Mouse (Mus musculus): ENCODE measurements around the gene Arhgdia. TPM values are rescaled to one million over a fixed set of nuclear protein-coding genes. Genes with fewer than 3 reads are reported as not detected.

The Arhgdia gene
- total and polyA plus RNA-seq, 2 experiments from 2014 or later, result 297 to 425 TPM

DNA sequence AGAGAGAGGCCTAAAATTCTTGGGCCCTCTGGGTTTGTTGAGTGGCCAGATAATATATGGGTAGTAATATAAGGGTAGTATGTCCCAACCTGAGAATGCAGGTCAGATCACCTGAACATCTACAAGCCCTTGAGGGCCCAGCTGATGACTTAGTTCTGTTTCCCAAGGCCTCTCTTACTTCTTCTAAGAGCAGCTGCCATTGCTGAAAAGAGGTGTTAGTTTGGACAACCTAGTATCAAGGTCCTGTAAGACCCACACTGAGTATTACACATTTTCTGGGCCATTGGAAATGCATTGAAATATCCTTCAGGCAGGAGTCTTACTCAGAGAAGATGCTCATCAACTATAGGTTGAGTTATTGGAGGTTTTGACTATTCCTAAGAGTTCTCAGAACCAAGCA, 5.5 kb downstream of the Arhgdia start:
- no peak overlapping the region for H3K4me3 ChIP-seq (ENCODE audit: low read length)
- TF ChIP-seq CTCF (IDR thresholded peaks at IDR 0.05; ENCODE audit: low read depth), result no peak
- H3K9me3 ChIP-seq (ENCODE audit: low read length), result no peaks in the 10 kb centered on the region
- H3K4me1 ChIP-seq (ENCODE audit: insufficient read depth, low read length), result peaks cover 20% of the 10 kb centered on the region
- peaks cover 27% of the 10 kb centered on the region for H3K36me3 ChIP-seq (ENCODE audit: insufficient read depth, low read length)
- DNase-seq (ENCODE audit: low spot score), result no peak
- no peak overlapping the region for H3K4me2 ChIP-seq (ENCODE audit: low read depth, low read length)
- no peak overlapping the region for H3K27ac ChIP-seq
- no peak for ATAC-seq
- no peak overlapping the region for H3K9ac ChIP-seq (replicated peaks; ENCODE audit: low read length)
- no peaks in the 10 kb centered on the region for H3K27me3 ChIP-seq (ENCODE audit: insufficient read depth, low read length)

DNA sequence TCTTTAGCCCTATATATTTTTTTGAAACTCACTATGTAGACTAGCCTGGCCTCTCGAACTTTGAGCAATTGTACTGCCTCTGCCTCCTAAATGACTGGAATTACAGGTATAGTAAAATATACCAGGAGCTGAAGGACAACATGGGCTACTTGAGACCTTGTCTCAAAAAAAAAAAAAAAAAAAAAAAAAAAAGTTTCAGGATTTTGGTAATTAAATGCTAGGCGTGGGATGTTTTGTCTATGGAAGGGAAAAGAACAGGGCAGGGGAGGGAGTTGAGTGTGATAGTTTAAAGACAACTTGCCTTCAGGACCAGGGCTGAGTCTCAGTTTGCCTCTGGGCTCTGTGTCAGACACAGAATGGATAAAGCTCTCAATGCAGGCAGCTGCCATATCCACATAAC, 6.4 kb downstream of the Arhgdia start:
- ATAC-seq (no peak), DNase-seq (ENCODE audit: low spot score) (no peak)
- TF ChIP-seq CTCF (IDR thresholded peaks at IDR 0.05; ENCODE audit: low read depth), result no peak
- Histone ChIP-seq H3K4me1 (ENCODE audit: insufficient read depth, low read length) (peaks cover 16% of the 10 kb centered on the region), H3K36me3 (ENCODE audit: insufficient read depth, low read length) (peaks cover 35% of the 10 kb centered on the region), H3K27me3 (ENCODE audit: insufficient read depth, low read length) (no peaks in the 10 kb centered on the region), H3K9ac (replicated peaks; ENCODE audit: low read length) (no peak overlapping the region), H3K4me3 (ENCODE audit: low read length) (no peak overlapping the region), H3K9me3 (ENCODE audit: low read length) (no peaks in the 10 kb centered on the region), H3K4me2 (ENCODE audit: low read depth, low read length) (no peak overlapping the region), H3K27ac (no peak overlapping the region)
- 88% methylated on average over 2 of the region's 2 CpGs for WGBS

GRCm38 (mm10) chr11:120574278-120574600, 7.2 kb downstream of the Arhgdia start:
- peak overlapping the region; percentile 77; the same call in 1 of the 2 replicates for H3K9ac ChIP-seq (replicated peaks; ENCODE audit: low read length)
- ATAC-seq, result no peak

GRCm38 (mm10) chr11:120573585-120574277, 7.7 kb downstream of the Arhgdia start:
- H3K4me2 ChIP-seq (ENCODE audit: low read depth, low read length), result peak overlapping the region; percentile 90
- peak overlapping the region; percentile 93 for H3K4me3 ChIP-seq (ENCODE audit: low read length)
- ATAC-seq (peak; percentile 4; the same call in 1 of the 2 replicates), DNase-seq (ENCODE audit: low spot score) (no peak)
- no peaks in the 10 kb centered on the region for H3K27me3 ChIP-seq (ENCODE audit: insufficient read depth, low read length)
- no peak for TF ChIP-seq CTCF (IDR thresholded peaks at IDR 0.05; ENCODE audit: low read depth)
- H3K4me1 ChIP-seq (ENCODE audit: insufficient read depth, low read length), result peaks cover 13% of the 10 kb centered on the region
- H3K27ac ChIP-seq, result peak overlapping the region; percentile 90
- under 1% methylated on average over 23 of the region's 23 CpGs for WGBS
- H3K36me3 ChIP-seq (ENCODE audit: insufficient read depth, low read length), result peaks cover 31% of the 10 kb centered on the region
- H3K9me3 ChIP-seq (ENCODE audit: low read length), result no peaks in the 10 kb centered on the region
- peak overlapping the region; percentile 77 for H3K9ac ChIP-seq (replicated peaks; ENCODE audit: low read length)

More at GRCm38 (mm10) chr11:120574278-120574600, 7.2 kb downstream of the Arhgdia start:
- Histone ChIP-seq H3K36me3 (ENCODE audit: insufficient read depth, low read length) (peaks cover 35% of the 10 kb centered on the region), H3K27me3 (ENCODE audit: insufficient read depth, low read length) (no peaks in the 10 kb centered on the region), H3K27ac (0 out of 2 replicates have a peak overlapping the region, but pooled peaks have one; percentile 90), H3K4me3 (ENCODE audit: low read length) (0 out of 2 replicates have a peak overlapping the region, but pooled peaks have one; percentile 1), H3K4me2 (ENCODE audit: low read depth, low read length) (peak overlapping the region; percentile 90), H3K9me3 (ENCODE audit: low read length) (no peaks in the 10 kb centered on the region), H3K4me1 (ENCODE audit: insufficient read depth, low read length) (peaks cover 13% of the 10 kb centered on the region)
- 49% methylated on average over 5 of the region's 5 CpGs for whole genome bisulfite sequencing
- no peak for TF ChIP-seq CTCF (IDR thresholded peaks at IDR 0.05; ENCODE audit: low read depth)
- DNase-seq (ENCODE audit: low spot score), result no peak

DNA sequence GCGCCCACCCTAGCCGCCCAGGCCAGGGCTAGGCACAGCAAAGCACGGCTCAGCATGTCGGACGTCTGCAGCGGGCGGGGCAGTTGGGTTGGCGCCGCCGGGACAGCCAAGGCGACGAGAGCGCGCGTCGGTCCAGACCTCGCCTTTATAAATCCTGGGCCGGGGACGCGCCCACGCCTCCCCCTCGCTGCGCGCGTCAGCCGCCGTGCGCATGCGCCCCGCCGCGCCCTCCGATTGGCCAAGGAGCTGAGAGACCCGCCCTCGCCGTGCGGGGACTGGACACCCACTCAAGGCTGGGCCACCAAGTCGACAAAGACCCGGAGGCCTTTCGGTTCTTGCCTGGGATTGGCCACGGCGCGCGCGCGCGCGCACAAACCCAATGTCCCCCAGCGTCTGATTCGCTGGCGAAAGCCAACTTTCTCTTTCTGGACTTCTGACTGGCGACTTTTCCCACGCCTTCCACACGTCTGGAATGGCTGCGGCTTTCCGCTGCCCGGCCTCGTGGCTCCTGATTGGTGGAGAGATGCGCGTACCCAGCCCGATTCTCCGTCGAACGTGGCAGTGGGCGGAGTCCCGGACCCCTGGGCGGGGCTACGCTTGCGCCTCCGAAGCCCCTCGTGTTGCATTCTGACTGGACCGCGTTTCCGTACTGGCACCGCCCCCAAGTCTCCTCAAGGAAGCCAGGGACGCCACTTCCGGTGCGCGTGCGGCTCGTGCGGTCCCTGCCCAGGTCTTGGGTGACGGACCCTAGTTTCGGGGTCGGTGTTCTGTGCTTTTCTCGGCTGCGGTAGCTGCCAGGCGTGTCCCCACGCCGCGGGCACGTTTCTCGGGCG, 8.5 kb downstream of the Arhgdia start, which contains the start of gene P4hb:
Gene P4hb, minus strand, starts transcription at position 502 of the 833 bp plus-strand sequence.
- H3K9me3 ChIP-seq (ENCODE audit: low read length), result no peaks in the 10 kb centered on the region
- H3K4me1 ChIP-seq (ENCODE audit: insufficient read depth, low read length), result peaks cover 13% of the 10 kb centered on the region
- 2% methylated on average over 93 of the region's 94 CpGs for WGBS
- peak within 1 kb of the TSS; percentile 77 for H3K9ac ChIP-seq (replicated peaks; ENCODE audit: low read length)
- DNase-seq (ENCODE audit: low spot score) (peak; percentile 100), ATAC-seq (peak; percentile 98)
- H3K36me3 ChIP-seq (ENCODE audit: insufficient read depth, low read length), result peaks cover 31% of the 10 kb centered on the region
- TF ChIP-seq CTCF (IDR thresholded peaks at IDR 0.05; ENCODE audit: low read depth), result no peak
- H3K4me2 ChIP-seq (ENCODE audit: low read depth, low read length), result peak within 1 kb of the TSS; percentile 90
- no peaks in the 10 kb centered on the region for H3K27me3 ChIP-seq (ENCODE audit: insufficient read depth, low read length)
- H3K4me3 ChIP-seq (ENCODE audit: low read length), result peak within 1 kb of the TSS; percentile 93
- peak within 1 kb of the TSS; percentile 90 for H3K27ac ChIP-seq

- DNase-seq (ENCODE audit: low spot score) (no peak), ATAC-seq (peak; percentile 14)
- H3K36me3 ChIP-seq (ENCODE audit: insufficient read depth, low read length), result peaks cover 31% of the 10 kb centered on the region; the same call in 1 of the 2 replicates
- H3K27me3 ChIP-seq (ENCODE audit: insufficient read depth, low read length), result no peaks in the 10 kb centered on the region
- H3K4me3 ChIP-seq (ENCODE audit: low read length), result peak overlapping the region; percentile 93
- 1% methylated on average over 23 of the region's 24 CpGs for WGBS
- H3K4me1 ChIP-seq (ENCODE audit: insufficient read depth, low read length), result peaks cover 13% of the 10 kb centered on the region
- no peaks in the 10 kb centered on the region for H3K9me3 ChIP-seq (ENCODE audit: low read length)
- peak overlapping the region; percentile 86 for H3K4me2 ChIP-seq (ENCODE audit: low read depth, low read length)
- peak overlapping the region; percentile 80 for H3K27ac ChIP-seq
- TF ChIP-seq CTCF (IDR thresholded peaks at IDR 0.05; ENCODE audit: low read depth), result peak; percentile 21; the same call in 1 of the 2 replicates
- peak overlapping the region; percentile 67 for H3K9ac ChIP-seq (replicated peaks; ENCODE audit: low read length)
These were observed 9.0 kb downstream of the Arhgdia start for GRCm38 (mm10) chr11:120572417-120572751.

Measured in hindbrain, postnatal 0 days (tissue).